Mouse (Mus musculus) retina, postnatal 1 day (tissue): ENCODE results near the gene Lhfpl3.
"Not testable (repeated sequence)": the region's sequence is repeated elsewhere in the genome, so short reads cannot be mapped to it uniquely, and the experiment has no call there.

Experiments
- DNase-seq: peaks from one replicate; pipeline ENCODE4 v3.0.0-alpha.2; 2012

Gene Lhfpl3

DNA sequence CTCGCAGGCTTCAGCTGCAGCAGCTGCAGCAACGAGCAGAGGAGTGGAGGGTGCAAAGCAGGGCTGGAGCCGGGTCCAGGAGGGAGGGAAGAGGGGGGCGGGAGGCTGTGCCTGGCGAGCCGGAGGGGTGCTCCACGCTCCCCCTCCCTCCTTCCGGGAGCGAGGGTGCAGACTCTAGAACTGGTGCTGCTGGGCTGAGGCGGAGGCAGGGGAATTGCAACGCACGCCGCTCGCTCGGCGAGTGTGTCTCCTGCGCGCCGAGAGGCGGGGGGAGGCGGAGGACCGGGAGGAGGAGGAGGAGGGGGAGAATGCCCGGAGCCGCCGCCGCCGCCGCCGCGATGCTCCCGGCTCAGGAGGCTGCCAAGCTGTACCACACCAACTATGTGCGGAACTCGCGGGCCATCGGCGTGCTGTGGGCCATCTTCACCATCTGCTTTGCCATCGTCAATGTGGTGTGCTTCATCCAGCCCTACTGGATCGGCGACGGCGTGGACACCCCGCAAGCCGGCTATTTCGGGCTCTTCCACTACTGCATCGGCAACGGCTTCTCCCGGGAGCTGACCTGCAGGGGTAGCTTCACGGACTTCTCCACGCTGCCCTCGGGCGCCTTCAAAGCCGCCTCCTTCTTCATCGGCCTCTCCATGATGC is at the start of gene Lhfpl3:
Gene Lhfpl3, plus strand, starts transcription at position 175 of the 648 bp plus-strand sequence.
- DNase-seq: peak; percentile 81

- not testable (repeated sequence) for DNase-seq
These were observed 39.6 kb upstream of the Lhfpl3 start for GRCm38 (mm10) chr5:22706271-22706670.

DNA sequence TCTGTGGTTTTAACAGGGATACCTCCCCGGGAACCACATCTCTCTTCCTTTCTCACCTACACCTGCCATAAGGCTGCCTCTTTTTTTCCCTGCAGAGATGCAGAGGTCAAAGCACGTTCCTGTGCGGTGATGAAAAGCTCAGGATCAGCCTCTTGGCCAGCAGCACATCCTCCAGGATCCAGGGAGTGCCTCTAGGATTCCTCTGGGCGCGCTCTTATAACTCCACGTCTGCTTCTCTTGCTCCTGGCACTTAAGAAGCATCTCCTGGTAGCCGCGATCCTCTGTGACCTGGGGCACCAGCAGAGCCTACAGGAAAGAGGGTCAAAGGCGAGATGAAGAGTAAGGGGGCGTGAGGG is 352 bp upstream of the Lhfpl3 start:
- DNase-seq: no peak

DNA sequence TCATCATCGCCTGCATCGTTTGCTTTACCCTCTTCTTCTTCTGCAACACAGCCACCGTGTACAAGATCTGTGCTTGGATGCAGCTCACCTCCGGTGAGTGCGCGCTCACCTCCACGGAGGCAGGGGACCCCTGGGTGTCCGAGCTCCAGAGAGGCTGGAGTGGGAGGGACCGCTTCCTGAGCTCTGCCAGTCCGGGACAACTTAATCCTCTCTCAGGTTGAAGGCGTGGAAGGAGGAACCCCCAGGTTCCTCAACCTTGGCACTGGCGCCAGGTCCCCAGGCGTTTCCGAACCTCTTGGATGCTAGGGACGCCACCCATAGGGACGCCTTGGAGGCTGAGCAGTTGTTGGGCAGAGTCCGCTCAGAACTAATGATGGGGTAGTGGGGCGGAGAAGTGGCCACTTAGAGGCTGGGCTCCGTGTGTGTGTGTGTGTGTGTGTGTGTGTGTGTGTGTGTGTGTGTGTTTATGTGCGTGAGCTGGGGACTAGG is 718 bp downstream of the Lhfpl3 start:
- peak; percentile 63 for DNase-seq

DNA sequence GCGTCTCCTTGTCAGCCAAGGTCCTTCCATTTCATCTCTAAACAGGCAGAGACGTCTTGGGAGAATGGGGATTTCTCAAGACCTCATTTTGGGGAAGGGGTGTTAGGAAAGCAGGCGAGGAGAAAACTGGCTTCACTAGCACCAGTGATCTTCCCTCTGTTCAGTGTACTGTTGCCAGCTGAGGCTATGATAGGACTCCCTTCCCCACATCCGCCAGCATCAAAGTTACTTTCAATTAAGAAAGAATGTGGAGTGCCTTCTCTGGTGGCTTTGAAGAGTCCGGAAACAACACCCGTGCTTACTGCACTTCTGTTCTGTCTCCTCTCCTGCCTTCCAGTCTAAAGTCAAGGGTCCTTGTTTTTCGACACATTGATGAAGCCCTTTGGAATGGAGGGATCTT is 1.4 kb downstream of the Lhfpl3 start:
- DNase-seq: peak; percentile 32

DNA sequence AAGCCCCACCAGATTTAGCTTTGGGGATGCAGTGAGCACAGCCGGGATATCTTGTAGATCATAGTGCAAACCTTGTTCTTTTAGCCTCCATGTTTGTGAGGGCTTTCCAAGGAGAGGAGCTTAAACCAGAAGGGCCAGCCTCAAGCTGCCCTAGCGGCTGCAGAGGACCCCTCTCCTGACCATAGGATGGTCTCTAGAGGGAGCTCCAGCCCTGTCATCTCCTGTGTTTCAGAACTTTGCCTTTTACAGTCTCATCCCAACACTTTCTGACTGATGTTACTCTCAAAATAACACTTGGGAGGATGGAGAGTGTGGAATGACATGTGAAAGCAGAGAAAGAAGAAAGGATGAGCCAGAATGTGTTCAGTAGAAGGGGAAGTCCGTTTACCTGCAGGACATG is 11.4 kb downstream of the Lhfpl3 start:
- peak; percentile 32 for DNase-seq

GRCm38 (mm10) chr5:22770726-22771125 is 24.9 kb downstream of the Lhfpl3 start:
- no peak for DNase-seq

GRCm38 (mm10) chr5:22795361-22795760 is 49.5 kb downstream of the Lhfpl3 start:
- no peak for DNase-seq

DNA sequence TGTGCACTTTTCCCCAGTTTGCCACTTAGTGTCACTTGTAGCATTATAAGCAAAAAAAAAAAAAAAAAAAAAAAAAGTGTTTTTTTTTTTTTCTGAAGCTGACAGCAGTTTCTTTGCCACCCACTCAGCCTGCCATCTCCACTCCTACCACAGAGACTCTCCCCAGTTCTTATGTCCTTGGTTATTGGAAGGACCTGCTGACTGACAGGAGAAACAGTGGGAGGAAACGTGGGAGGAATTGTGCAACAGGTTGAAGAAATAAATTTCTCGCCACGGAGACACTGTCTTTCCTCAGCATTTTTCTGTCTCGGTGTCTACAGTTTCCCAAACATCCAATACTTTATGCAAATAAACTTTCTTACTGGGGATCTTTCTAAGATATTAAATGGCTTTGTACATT is 67.6 kb downstream of the Lhfpl3 start:
- no peak for DNase-seq

DNA sequence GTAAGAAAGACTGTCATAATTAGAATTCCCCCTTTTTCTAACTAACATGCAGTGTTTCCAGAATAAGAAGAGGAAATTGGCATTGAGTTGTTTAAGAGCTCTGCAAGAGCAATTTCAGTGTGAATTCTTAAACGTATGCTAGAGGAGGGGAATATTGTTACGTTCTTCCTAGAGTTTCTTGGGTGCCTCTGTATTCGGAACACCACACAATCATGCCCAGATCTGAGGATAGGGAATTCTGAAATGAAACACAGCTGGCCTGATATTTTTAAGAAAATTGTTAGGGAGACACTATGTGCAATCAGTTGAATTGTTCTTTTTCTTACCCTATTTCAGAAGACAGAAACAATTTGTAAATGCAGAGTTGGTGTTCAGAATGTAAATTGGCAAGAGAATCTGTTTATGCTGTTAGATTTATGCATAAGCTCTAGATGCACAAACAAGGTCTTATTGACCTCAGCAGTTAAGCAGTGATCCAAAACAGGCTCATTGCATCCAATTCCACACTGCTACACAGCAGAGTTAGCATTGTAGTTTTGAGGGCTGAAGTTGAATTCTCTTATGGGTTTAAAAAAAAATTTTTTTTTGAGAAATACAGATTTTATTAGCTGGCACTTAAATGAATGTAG is 84.1 kb downstream of the Lhfpl3 start:
- no peak for DNase-seq

GRCm38 (mm10) chr5:22851572-22851971 is 105.7 kb downstream of the Lhfpl3 start:
- no peak for DNase-seq

DNA sequence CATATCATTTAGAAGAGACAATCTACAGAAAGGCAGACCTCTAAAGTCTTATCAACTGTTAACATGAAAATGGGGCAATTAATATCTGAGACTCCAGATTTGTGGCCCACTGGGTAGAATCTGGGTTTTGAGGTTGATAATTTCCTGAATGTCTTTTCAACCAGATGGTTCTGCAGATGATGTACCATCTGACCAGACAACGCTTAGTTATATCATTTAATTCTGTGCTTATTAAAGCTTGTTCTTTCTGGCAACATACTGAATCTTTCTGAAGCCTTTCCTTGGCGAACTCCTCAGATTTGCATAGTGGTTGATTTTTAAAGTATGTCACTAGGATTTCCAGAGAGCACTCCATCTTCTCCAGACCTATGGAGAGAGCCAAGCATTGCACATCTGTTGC is 107.6 kb downstream of the Lhfpl3 start:
- DNase-seq: no peak

DNA sequence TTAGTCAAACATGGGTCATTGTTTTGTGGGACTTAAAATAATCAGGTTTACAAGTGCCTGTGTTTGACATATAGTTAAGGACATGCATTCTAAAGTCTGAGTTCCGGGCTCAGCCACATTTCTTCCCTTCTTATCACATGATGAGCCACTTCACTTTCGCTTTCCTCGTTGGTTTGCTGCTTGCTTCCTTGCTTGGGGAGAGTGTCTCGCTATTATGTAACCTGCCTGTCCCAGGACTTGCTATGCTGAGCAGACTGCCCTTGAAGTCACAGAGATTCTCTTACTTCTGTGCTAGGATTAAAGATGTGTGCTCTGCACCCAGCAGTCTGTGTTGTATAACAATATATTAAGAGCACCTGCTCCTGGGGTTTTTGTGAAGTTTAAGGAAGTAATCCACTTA is 110.6 kb downstream of the Lhfpl3 start:
- no peak for DNase-seq

DNA sequence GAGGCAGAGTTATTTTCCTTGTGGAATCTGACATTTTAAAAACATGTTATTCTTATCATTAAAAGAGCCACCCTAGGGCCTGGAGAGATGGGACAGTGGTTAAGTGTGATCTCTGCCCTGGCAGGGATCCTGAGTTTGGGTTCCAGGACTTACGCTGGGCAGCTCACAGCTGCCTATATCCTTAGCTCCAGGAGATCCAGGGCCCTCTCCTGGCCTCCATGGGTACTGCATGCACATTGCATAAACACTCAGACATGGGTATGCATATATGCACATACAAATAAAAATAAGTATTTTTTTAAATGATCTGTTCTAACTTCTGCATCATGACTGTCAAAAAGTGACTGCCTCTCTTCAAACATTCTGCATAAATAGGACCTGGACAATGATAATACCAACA is 115.5 kb downstream of the Lhfpl3 start:
- DNase-seq: peak; percentile 22

- no peak for DNase-seq
These were observed 123.2 kb downstream of the Lhfpl3 start for GRCm38 (mm10) chr5:22869031-22869430.

- no peak for DNase-seq
These were observed 126.6 kb downstream of the Lhfpl3 start for GRCm38 (mm10) chr5:22872417-22872816.

- no peak for DNase-seq
These were observed 142.5 kb downstream of the Lhfpl3 start for GRCm38 (mm10) chr5:22888345-22888744.

DNA sequence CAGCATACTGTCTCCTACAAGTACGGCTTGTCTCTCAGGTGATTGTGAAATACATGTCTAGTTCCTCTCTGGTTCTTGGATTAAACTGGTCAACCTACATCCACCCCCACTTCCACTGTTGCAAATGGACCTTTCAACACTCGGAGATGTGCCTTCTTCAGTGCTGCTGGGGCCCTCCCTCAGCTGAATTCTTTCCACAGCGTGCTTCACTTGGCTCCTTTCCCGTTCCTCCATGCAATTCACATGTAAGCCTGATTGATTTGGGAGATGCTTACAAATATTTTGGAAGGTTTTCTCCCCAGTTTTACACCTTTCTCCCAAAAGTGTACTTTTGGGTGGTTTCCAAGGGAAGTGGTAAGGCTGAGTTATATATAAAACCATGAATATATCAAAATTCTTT is 143.6 kb downstream of the Lhfpl3 start:
- DNase-seq: no peak

- DNase-seq: no peak
These were observed 151.4 kb downstream of the Lhfpl3 start for GRCm38 (mm10) chr5:22897228-22897627.

GRCm38 (mm10) chr5:22897656-22898289 is 151.9 kb downstream of the Lhfpl3 start:
- peak; percentile 15 for DNase-seq

DNA sequence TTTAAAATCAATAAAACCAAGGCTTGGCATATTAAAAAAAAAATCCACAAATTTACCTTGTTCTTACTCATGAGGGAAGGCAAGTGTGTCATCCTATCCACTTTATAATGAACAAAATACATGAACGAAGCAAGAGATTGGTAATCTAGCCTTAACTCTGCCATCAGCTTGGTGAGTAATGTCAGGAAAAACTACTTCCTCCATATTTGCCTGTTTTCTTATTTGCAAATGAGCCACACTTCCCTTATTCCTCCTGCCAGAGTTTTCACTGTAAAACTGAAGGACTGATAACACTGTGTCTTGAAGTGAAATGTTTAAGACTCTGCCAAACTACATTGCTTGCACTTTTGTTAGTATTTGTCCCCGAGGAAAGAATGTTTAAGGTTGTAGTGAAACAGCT is 152.7 kb downstream of the Lhfpl3 start:
- DNase-seq: no peak

DNA sequence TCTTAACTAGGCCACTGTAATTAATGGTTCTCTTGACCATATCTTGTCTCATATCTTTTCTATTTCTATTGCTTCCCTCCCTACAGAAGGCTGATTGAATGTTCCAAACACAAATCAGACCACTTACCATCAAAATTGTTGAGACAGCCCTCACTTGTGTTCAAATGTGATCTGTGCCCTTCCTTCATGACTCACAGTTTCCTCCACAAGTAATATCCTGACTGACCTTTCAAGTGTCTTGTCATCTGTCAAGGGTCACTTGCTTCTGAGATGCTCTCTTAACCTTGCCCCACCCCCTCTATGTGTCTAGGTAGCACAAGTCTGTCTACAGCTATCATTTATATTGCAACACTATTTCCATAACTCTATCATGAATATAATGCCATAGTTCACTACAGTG is 154.1 kb downstream of the Lhfpl3 start:
- DNase-seq: no peak

- no peak for DNase-seq
These were observed 171.3 kb downstream of the Lhfpl3 start for GRCm38 (mm10) chr5:22917197-22917596.

DNA sequence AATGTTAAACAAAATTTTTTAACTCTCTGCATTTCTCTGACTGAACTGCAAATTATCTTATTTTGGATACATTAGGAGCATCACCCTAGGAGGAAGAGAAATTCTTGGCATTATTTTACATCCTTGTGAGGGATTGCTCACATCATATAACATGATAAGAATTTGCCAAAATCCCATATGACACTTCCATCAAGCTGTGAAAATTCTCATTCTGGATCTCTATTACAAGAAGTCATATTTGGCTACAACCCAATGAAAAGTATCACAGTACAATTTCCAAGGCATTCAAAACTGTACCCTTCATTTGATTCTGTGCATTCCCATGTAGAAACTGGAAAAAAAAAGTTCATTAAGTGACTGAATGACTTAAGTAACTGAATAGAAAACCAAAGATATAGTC is 180.3 kb downstream of the Lhfpl3 start:
- no peak for DNase-seq
